Mouse (Mus musculus) lung, postnatal 0 days (tissue): ENCODE results near the gene Ubr3.

Experiments
- CTCF ChIP-seq: IDR thresholded peaks from 2 replicates; pipeline ENCODE4 v1.5.1; 2016; ENCODE audit warnings: antibody characterized with exemption, mild to moderate bottlenecking
- EP300 ChIP-seq: IDR thresholded peaks from 2 replicates; pipeline ENCODE4 v1.6.1; 2016; ENCODE audit warnings: antibody characterized with exemption, mild to moderate bottlenecking, control low read depth

DNA sequence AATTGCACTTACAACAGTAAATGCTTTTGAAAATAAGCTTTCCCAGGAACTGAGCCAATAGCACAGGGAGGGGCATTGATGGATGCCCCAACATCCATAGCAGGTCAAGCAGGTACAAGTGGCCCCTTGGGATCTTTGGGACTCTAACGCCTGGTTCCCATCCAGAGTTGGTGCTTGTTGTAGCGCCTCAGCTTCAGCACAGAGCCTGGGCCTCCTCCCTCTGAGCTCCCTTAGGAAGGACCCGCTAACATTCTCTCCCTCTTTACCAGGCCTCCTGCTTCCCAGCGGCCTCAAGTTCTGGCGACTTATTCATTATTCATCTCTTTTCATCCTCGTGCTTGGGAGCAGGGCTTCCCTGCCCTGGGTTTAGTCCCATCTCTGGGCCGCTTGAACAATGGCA, 141.7 kb downstream of the Ubr3 start, which contains the start of gene Myo3b:
- TF ChIP-seq CTCF: no peak
- no peak for TF ChIP-seq EP300
